Mouse (Mus musculus) intestine, embryonic 16.5 days (tissue): Measurements from ENCODE around the gene Nap1l2. TPM values are rescaled to one million over a fixed set of nuclear protein-coding genes. Genes with fewer than 3 reads are reported as not detected.
A peak's percentile ranks its signal among the peaks of the same experiment; 100 is the strongest.
"Not testable (repeated sequence)": the region's sequence is repeated elsewhere in the genome, so short reads cannot be mapped to it uniquely, and the experiment has no call there.

Source experiments
- ATAC-seq: fragments of 200-750 bp; cut with Nextera tagmentation; 2 replicates; pipeline ENCODE4 v1.8.0; 2017; ENCODE audit warnings: moderate TSS enrichment, moderate library complexity
- H3K27ac ChIP-seq: fragments of 300-500 bp; sonication (generic); 2 replicates; pipeline ENCODE4 v1.5.1; 2014; ENCODE audit warnings: mild to moderate bottlenecking, low read length
- H3K27me3 ChIP-seq: fragments of 300-500 bp; sonication (generic); replicated peaks from 2 replicates; pipeline ENCODE4 v1.6.1; 2014; ENCODE audit warnings: low read length, control low read depth, mixed read lengths; ENCODE audit not compliant: control insufficient read depth, insufficient read depth
- H3K36me3 ChIP-seq: fragments of 300-500 bp; sonication (generic); 2 replicates; pipeline ENCODE4 v1.6.1; 2014; ENCODE audit warnings: low read length, control low read depth; ENCODE audit not compliant: control insufficient read depth, insufficient read depth
- H3K4me1 ChIP-seq: fragments of 300-500 bp; sonication (generic); 2 replicates; pipeline ENCODE4 v1.6.1; 2014; ENCODE audit warnings: low read length, control low read depth, mixed read lengths; ENCODE audit not compliant: control insufficient read depth, insufficient read depth
- H3K4me2 ChIP-seq: fragments of 300-500 bp; sonication (generic); 2 replicates; pipeline ENCODE4 v1.6.1; 2014; ENCODE audit warnings: low read depth, low read length, control low read depth
- H3K4me3 ChIP-seq: fragments of 300-500 bp; sonication (generic); 2 replicates; pipeline ENCODE4 v1.5.1; 2014; ENCODE audit warnings: mild to moderate bottlenecking, low read length
- H3K9ac ChIP-seq: fragments of 300-500 bp; sonication (generic); 2 replicates; pipeline ENCODE4 v1.6.1; 2014; ENCODE audit warnings: low read depth, low read length
- H3K9me3 ChIP-seq: fragments of 300-500 bp; sonication (generic); 2 replicates; pipeline ENCODE4 v1.6.1; 2016; ENCODE audit warnings: low read length, control low read depth; ENCODE audit not compliant: control insufficient read depth
- WGBS: fragments of 180-500 bp; shearing (Covaris S2); extraction: QIAGEN DNeasy Blood & Tissue Kit; methylation state at CpG from one replicate; pipeline ENCODE4 v1.1.7; 2014; 5-methylcytosine and 5-hydroxymethylcytosine counted together
- polyA plus RNA-seq: library from polyadenylated mRNA; unstranded; fragments of >200 nt; fragmentation: Nextera tagmentation; extraction: Ambion mirVana; gene quantifications from 2 replicates; pipeline ENCODE4 v1.2.1, GENCODE M21; 2015

Gene Nap1l2
- polyA plus RNA-seq = 1.9 and 2.3 TPM in 2 replicates

- no peaks in the 10 kb centered on the region for H3K9me3 ChIP-seq
- H3K4me1 ChIP-seq = no peaks in the 10 kb centered on the region
- peaks cover 23% of the 10 kb centered on the region for H3K27me3 ChIP-seq
- H3K4me2 ChIP-seq = peak within 1 kb of the TSS; percentile 56
- peak; percentile 44; the same call in 1 of the 2 replicates for ATAC-seq
- no peak within 1 kb of the TSS for H3K9ac ChIP-seq
- no peak within 1 kb of the TSS for H3K27ac ChIP-seq
- WGBS = 21% methylated on average over 13 of the region's 13 CpGs
- H3K4me3 ChIP-seq = peak within 1 kb of the TSS; percentile 46
- no peaks in the 10 kb centered on the region for H3K36me3 ChIP-seq
Measured at GRCm38 (mm10) chrX:103186431-103186786, at the start of gene Nap1l2. Nap1l2 (minus strand) TSS chrX:103186640.

DNA sequence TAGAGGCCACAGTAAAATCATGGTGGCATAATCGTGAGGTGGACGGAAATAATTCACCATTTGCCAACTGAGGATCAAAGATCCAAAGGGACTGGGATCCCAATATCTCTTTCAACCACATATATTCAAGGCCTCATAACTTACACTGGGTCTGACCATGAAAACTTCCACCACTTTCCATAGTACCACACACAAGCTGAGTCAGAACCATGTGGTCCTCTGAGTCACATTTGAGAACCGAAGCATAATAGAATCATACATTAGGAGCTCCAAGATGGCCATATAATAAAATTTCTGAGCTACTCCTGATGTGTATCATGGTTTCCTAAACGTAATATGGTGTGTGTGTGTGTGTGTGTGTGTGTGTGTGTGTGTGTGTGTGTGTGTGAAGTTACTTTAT, 28.8 kb upstream of the Nap1l2 start:
- H3K27me3 ChIP-seq = no peaks in the 10 kb centered on the region
- H3K9me3 ChIP-seq = no peaks in the 10 kb centered on the region
- no peak overlapping the region for H3K9ac ChIP-seq
- no peak overlapping the region for H3K27ac ChIP-seq
- H3K36me3 ChIP-seq = no peaks in the 10 kb centered on the region
- H3K4me1 ChIP-seq = no peaks in the 10 kb centered on the region
- 80% methylated on average over 4 of the region's 4 CpGs for WGBS
- H3K4me3 ChIP-seq = no peak overlapping the region
- ATAC-seq = no peak
- H3K4me2 ChIP-seq = no peak overlapping the region

DNA sequence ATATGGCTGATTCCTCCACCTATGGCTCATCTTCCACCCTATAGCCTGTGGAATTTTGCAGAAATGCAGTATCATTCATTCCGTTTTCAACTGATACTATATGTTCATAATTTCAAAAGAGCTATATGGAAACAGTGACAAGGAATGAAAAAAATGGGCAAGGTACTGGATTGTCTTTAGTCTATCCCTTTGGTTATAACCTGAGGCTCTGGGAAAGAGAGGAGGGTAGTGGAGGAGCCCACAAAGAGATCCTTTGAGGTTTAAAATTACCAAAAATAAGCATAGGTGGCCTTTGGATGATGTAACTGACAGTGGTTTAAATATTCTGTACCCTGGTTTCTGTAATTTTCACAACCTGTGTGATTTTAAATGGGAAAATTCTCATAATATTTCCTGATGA, 389 bp upstream of the Nap1l2 start:
- Histone ChIP-seq H3K9ac (no peak overlapping the region), H3K4me1 (no peaks in the 10 kb centered on the region), H3K9me3 (no peaks in the 10 kb centered on the region), H3K4me2 (peak overlapping the region; percentile 56; the same call in 1 of the 2 replicates), H3K27ac (no peak overlapping the region), H3K36me3 (no peaks in the 10 kb centered on the region), H3K27me3 (peaks cover 23% of the 10 kb centered on the region), H3K4me3 (no peak overlapping the region)
- WGBS = 39% methylated on average over 1 of the region's 1 CpGs
- ATAC-seq = no peak

DNA sequence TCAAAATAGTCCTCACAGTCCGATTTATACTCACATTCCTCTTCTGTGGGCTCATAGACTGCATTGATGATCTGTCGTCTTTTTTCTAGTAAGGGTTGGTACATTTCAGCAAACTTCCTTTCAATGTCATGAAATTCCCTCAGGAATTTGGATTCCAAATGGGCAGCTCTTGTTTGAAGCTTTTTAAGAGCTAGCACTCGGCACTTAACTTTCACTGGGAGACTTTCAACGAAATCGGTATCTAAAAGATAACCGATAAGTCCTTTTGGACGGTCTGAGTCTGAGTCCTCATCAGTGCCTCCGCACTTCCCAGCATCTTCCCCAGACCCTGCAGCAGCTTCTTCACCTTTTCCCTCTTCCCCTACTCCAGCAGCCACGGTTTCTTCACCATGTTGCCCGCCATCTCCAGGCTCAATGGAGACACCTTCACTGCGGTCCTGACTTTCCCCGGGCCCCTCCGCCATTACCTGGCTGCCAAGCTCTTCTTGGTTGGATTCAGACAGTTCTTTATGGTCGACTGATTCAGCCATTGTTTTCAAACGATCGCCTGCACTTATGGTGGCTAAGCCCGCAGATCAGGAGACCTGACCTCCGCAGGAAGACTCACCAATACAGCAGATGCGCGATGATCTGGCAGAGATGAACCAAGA, 534 bp downstream of the Nap1l2 start:
- no peak for ATAC-seq

GRCm38 (mm10) chrX:103183536-103183935, 2.9 kb downstream of the Nap1l2 start:
- Histone ChIP-seq H3K27ac (no peak overlapping the region), H3K4me1 (no peaks in the 10 kb centered on the region), H3K36me3 (no peaks in the 10 kb centered on the region), H3K4me2 (no peak overlapping the region), H3K9ac (no peak overlapping the region), H3K9me3 (no peaks in the 10 kb centered on the region), H3K27me3 (peaks cover 21% of the 10 kb centered on the region), H3K4me3 (no peak overlapping the region)
- ATAC-seq = no peak

More for the DNA sequence above, 534 bp downstream of the Nap1l2 start:
- Histone ChIP-seq H3K4me3 (peak overlapping the region; percentile 46), H3K4me1 (no peaks in the 10 kb centered on the region), H3K9me3 (no peaks in the 10 kb centered on the region), H3K27ac (no peak overlapping the region), H3K27me3 (peaks cover 23% of the 10 kb centered on the region), H3K9ac (no peak overlapping the region), H3K36me3 (no peaks in the 10 kb centered on the region), H3K4me2 (peak overlapping the region; percentile 56)
- WGBS = 12% methylated on average over 20 of the region's 20 CpGs

DNA sequence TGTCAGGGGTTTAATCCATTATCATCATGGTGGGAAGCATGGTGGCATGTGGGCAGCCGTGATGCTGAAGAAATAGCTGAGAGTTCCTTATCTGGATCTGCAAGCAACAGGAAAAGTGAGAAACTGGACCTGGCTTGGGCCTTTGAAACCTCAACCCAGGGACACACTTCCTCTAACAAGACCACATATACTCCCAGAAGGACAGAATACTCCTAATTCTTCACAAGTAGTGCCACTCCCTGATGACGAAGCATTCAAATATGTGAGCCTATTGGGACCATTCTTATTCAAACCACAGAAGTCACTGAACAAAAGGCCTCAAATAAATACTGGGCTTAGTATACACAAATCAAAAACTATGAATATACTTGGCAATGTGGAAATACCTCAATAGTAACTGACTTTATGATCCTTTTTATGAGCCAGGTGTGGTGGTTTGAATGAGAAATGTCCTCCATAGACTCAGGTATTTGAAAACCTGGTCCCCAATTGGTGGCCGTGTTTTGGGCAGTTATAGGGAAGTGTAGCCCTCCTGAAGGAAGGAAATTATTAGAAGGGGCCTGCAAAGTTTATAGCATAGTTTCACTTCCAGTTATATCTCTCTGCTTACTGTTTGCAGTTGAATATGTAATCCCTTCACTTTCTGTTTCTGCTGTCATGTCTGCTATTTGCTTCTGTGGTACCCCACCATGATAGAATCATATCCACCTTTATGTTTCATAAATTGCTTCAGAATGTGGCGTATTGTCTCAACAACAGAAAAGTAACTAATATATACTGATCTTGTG, 6.5 kb downstream of the Nap1l2 start:
- no peaks in the 10 kb centered on the region for H3K4me1 ChIP-seq
- no peak overlapping the region for H3K27ac ChIP-seq
- no peak overlapping the region for H3K9ac ChIP-seq
- H3K4me3 ChIP-seq = no peak overlapping the region
- H3K4me2 ChIP-seq = no peak overlapping the region
- no peak for ATAC-seq
- no peaks in the 10 kb centered on the region for H3K36me3 ChIP-seq
- 77% methylated on average over 4 of the region's 4 CpGs for WGBS
- H3K27me3 ChIP-seq = 0 out of 2 replicates have a peak, but pooled peaks cover 5% of the 10 kb centered on the region
- H3K9me3 ChIP-seq = no peaks in the 10 kb centered on the region

DNA sequence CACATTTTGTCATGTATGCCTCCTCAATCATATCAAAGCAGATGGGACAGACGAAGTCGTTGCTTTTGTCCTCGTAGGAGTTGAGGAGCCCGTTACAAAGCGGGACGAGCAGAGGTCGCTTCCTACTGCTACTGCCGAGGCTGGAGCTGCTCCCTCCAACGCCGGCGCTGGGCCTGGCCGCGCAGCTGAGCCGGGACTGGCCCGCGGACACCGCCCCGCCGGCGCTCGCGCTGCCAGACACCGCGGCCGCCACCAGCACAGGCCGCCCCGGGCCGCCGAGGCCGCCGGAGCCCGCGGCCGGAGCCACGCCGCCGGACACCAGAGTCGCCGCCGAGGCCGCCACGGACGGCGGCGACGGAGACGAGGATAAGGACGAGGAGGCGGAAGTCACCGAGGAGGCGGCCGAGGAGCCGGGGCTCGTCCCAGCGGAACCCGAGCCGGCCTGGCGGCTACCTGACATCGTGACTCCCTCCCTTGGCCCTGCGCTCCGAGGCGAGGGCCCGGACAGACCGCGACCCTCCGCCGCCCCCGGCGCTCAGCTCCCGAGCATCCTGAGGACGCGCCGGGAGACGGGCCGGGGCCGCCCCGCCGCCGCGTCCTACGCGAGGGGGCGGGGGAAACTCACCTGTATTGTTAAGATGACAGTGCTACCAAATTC, 21.4 kb downstream of the Nap1l2 start:
- 24% methylated on average over 22 of the region's 83 CpGs for WGBS
- peak overlapping the region; percentile 39; the same call in 1 of the 2 replicates for H3K4me2 ChIP-seq
- not testable (repeated sequence) for H3K9me3 ChIP-seq, H3K9ac ChIP-seq, H3K4me1 ChIP-seq, H3K36me3 ChIP-seq, H3K27ac ChIP-seq, H3K27me3 ChIP-seq
- H3K4me3 ChIP-seq = peak overlapping the region; percentile 36
- ATAC-seq = peak; percentile 95

GRCm38 (mm10) chrX:103156134-103156533, 30.3 kb downstream of the Nap1l2 start:
- H3K9ac ChIP-seq = no peak overlapping the region
- no peaks in the 10 kb centered on the region for H3K36me3 ChIP-seq
- 0 out of 2 replicates have a peak, but pooled peaks cover 7% of the 10 kb centered on the region for H3K27me3 ChIP-seq
- ATAC-seq = no peak
- no peak overlapping the region for H3K4me3 ChIP-seq
- no peak overlapping the region for H3K4me2 ChIP-seq
- no peaks in the 10 kb centered on the region for H3K9me3 ChIP-seq
- 26% methylated on average over 1 of the region's 1 CpGs for WGBS
- H3K27ac ChIP-seq = no peak overlapping the region
- no peaks in the 10 kb centered on the region for H3K4me1 ChIP-seq

DNA sequence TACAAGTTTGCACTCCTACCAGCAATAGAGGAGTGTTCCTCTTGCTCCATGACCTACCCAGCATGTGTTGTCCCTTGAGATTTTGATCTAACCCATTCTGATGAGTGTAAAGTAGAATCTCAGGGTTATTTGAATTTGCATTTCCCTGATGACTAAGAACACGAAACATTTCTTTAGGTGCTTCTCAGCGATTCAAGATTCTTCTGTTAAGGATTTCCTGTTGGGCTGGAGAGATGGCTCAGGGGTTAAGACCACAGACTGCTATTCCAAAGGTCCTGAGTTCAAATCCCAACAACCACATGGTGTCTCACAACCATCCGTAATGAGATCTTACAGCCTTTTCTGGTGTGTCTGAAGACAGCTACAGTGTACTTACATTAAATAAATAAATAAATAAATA, 47.9 kb downstream of the Nap1l2 start:
- WGBS = 91% methylated on average over 3 of the region's 3 CpGs
- no peaks in the 10 kb centered on the region for H3K9me3 ChIP-seq
- H3K27me3 ChIP-seq = no peaks in the 10 kb centered on the region; the same call in 1 of the 2 replicates
- no peak overlapping the region for H3K4me3 ChIP-seq
- H3K36me3 ChIP-seq = no peaks in the 10 kb centered on the region
- ATAC-seq = no peak
- no peak overlapping the region for H3K4me2 ChIP-seq
- no peak overlapping the region for H3K27ac ChIP-seq
- no peaks in the 10 kb centered on the region for H3K4me1 ChIP-seq
- H3K9ac ChIP-seq = no peak overlapping the region
